Mouse (Mus musculus) C2C12 (cell line): ENCODE results near the gene Epx.

Experiments used
- CEBPB ChIP-seq: IDR thresholded peaks from one replicate; pipeline ENCODE4 v1.6.1; 2011; ENCODE audit warnings: low read depth, mild to moderate bottlenecking, control low read depth, moderate library complexity
- CTCF ChIP-seq: IDR thresholded peaks from one replicate; pipeline ENCODE4 v1.5.1; 2011; ENCODE audit not compliant: control insufficient read depth, insufficient read depth, insufficient read length
- MAX ChIP-seq: IDR thresholded peaks from one replicate; pipeline ENCODE4 v1.6.1; 2011; ENCODE audit warnings: mild to moderate bottlenecking, control low read depth
- MYOD1 ChIP-seq: IDR thresholded peaks from one replicate; pipeline ENCODE4 v1.6.1; 2011; ENCODE audit warnings: low read depth; ENCODE audit not compliant: control insufficient read depth, insufficient read length
- MYOG ChIP-seq: IDR thresholded peaks from one replicate; pipeline ENCODE4 v1.6.1; 2011; ENCODE audit not compliant: control insufficient read depth, insufficient read length; ENCODE audit errors: extremely low read depth
- USF1 ChIP-seq: IDR thresholded peaks from one replicate; pipeline ENCODE4 v1.6.1; 2011; ENCODE audit warnings: low read depth, mild to moderate bottlenecking, control low read depth, moderate library complexity

DNA sequence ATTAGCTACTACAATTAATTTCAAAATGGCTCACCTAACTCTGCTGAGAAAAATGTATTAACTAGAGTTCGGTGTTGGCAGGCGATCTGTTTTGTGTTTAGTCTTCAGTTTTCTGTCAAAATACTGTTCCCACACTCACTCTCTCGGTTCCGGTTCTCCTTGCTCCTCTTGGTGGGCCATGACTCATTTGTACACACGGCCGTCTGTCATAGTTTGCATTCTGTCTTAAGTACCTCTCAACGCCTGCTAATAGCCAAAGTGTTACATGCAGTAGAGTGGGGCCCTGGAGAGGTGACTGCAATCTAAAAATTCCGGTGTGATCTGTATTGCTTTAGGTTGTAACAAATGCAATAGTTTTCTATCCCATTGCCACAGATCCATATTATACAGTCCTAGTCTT lies 34.7 kb downstream of the Epx start:
- TF ChIP-seq CTCF (no peak), USF1 (no peak), MYOG (no peak), MAX (no peak), CEBPB (no peak), MYOD1 (no peak)
